Mouse (Mus musculus): ENCODE results near the gene Defa17. TPM values are rescaled to one million over a fixed set of nuclear protein-coding genes. Genes with fewer than 3 reads are reported as not detected.
"Not testable (repeated sequence)": the region's sequence is repeated elsewhere in the genome, so short reads cannot be mapped to it uniquely, and the experiment has no call there.

Defa17 gene
- not detected in 2 replicates for polyA plus RNA-seq (2014; fragmentation: Nextera tagmentation; extraction: Ambion mirVana)

- not testable (repeated sequence) for H3K36me3 ChIP-seq (ENCODE audit: control insufficient read depth, insufficient read depth, low read length); DNase-seq (ENCODE audit: low spot score); H3K9ac ChIP-seq (ENCODE audit: low read length); H3K27ac ChIP-seq (replicated peaks; ENCODE audit: low read depth, low read length); H3K4me2 ChIP-seq (ENCODE audit: low read depth, severe bottlenecking); ATAC-seq (ENCODE audit: insufficient number of reproducible peaks, low FRiP score, low TSS enrichment, low read depth); H3K27me3 ChIP-seq (ENCODE audit: control insufficient read depth, insufficient read depth, low read length); H3K4me1 ChIP-seq (ENCODE audit: control insufficient read depth, insufficient read depth, low read length); H3K9me3 ChIP-seq (ENCODE audit: control insufficient read depth, low read length); H3K4me3 ChIP-seq (ENCODE audit: low read depth, low read length)
- no CpG with 5 or more reads among the region's 2 CpGs for WGBS
These were observed at the start of gene Defa17 for GRCm38 (mm10) chr8:21655480-21655879. Gene Defa17, plus strand, starts transcription at chr8:21655780.

- not testable (repeated sequence) for ATAC-seq (ENCODE audit: insufficient number of reproducible peaks, low FRiP score, low TSS enrichment, low read depth); H3K9ac ChIP-seq (ENCODE audit: low read length); H3K27me3 ChIP-seq (ENCODE audit: control insufficient read depth, insufficient read depth, low read length); H3K9me3 ChIP-seq (ENCODE audit: control insufficient read depth, low read length); DNase-seq (ENCODE audit: low spot score); H3K4me1 ChIP-seq (ENCODE audit: control insufficient read depth, insufficient read depth, low read length); H3K4me3 ChIP-seq (ENCODE audit: low read depth, low read length); H3K36me3 ChIP-seq (ENCODE audit: control insufficient read depth, insufficient read depth, low read length); H3K27ac ChIP-seq (replicated peaks; ENCODE audit: low read depth, low read length); H3K4me2 ChIP-seq (ENCODE audit: low read depth, severe bottlenecking)
- WGBS: no CpG with 5 or more reads among the region's 1 CpGs
These were observed 37.7 kb upstream of the Defa17 start, which contains the start of gene Defa26 for GRCm38 (mm10) chr8:21617883-21618282. Gene Defa26, plus strand, starts transcription at chr8:21618183.

- H3K36me3 ChIP-seq (ENCODE audit: control insufficient read depth, insufficient read depth, low read length); H3K9me3 ChIP-seq (ENCODE audit: control insufficient read depth, low read length); H3K9ac ChIP-seq (ENCODE audit: low read length); ATAC-seq (ENCODE audit: insufficient number of reproducible peaks, low FRiP score, low TSS enrichment, low read depth); H3K4me1 ChIP-seq (ENCODE audit: control insufficient read depth, insufficient read depth, low read length); H3K27ac ChIP-seq (replicated peaks; ENCODE audit: low read depth, low read length); H3K27me3 ChIP-seq (ENCODE audit: control insufficient read depth, insufficient read depth, low read length); H3K4me3 ChIP-seq (ENCODE audit: low read depth, low read length); DNase-seq (ENCODE audit: low spot score); H3K4me2 ChIP-seq (ENCODE audit: low read depth, severe bottlenecking): not testable (repeated sequence)
- WGBS: 100% methylated on average over 1 of the region's 1 CpGs
These were observed 9.9 kb downstream of the Defa17 start, which contains the start of gene Defa34 for GRCm38 (mm10) chr8:21665497-21665896. Gene Defa34, plus strand, starts transcription at chr8:21665797.

GRCm38 (mm10) chr8:21703545-21703944 lies 48.0 kb downstream of the Defa17 start, which contains the start of gene AY761184:
Gene AY761184, minus strand, starts transcription at chr8:21703645.
- H3K9ac ChIP-seq (ENCODE audit: low read length); H3K9me3 ChIP-seq (ENCODE audit: control insufficient read depth, low read length); H3K4me2 ChIP-seq (ENCODE audit: low read depth, severe bottlenecking); H3K36me3 ChIP-seq (ENCODE audit: control insufficient read depth, insufficient read depth, low read length); H3K4me3 ChIP-seq (ENCODE audit: low read depth, low read length); H3K27ac ChIP-seq (replicated peaks; ENCODE audit: low read depth, low read length); ATAC-seq (ENCODE audit: insufficient number of reproducible peaks, low FRiP score, low TSS enrichment, low read depth); H3K27me3 ChIP-seq (ENCODE audit: control insufficient read depth, insufficient read depth, low read length); DNase-seq (ENCODE audit: low spot score); H3K4me1 ChIP-seq (ENCODE audit: control insufficient read depth, insufficient read depth, low read length): not testable (repeated sequence)
- 75% methylated on average over 2 of the region's 2 CpGs for WGBS

Other genes with a start within 250 kb of the Defa17 start
- not detected in 2 replicates for gene Defa36, start 228.4 kb upstream of the Defa17 start, polyA plus RNA-seq (2014; fragmentation: Nextera tagmentation; extraction: Ambion mirVana)
- not detected in 2 replicates for gene Gm7849, start 199.2 kb upstream of the Defa17 start, polyA plus RNA-seq (2014; fragmentation: Nextera tagmentation; extraction: Ambion mirVana)
- not detected in 2 replicates for gene Defa20, start 146.5 kb upstream of the Defa17 start, polyA plus RNA-seq (2014; fragmentation: Nextera tagmentation; extraction: Ambion mirVana)
- not detected in 2 replicates for gene Defa32, start 126.7 kb upstream of the Defa17 start, polyA plus RNA-seq (2014; fragmentation: Nextera tagmentation; extraction: Ambion mirVana)
- gene Defa37, start 90.4 kb upstream of the Defa17 start, polyA plus RNA-seq (2014; fragmentation: Nextera tagmentation; extraction: Ambion mirVana): not detected in 2 replicates
- not detected in 2 replicates for gene Defa28, start 72.8 kb upstream of the Defa17 start, polyA plus RNA-seq (2014; fragmentation: Nextera tagmentation; extraction: Ambion mirVana)
- not detected in 2 replicates for gene Gm7861, start 61.3 kb upstream of the Defa17 start, polyA plus RNA-seq (2014; fragmentation: Nextera tagmentation; extraction: Ambion mirVana)
- gene Defa26, start 37.6 kb upstream of the Defa17 start, polyA plus RNA-seq (2014; fragmentation: Nextera tagmentation; extraction: Ambion mirVana): not detected in 2 replicates
- not detected in 2 replicates for gene Defa34, start 10.0 kb downstream of the Defa17 start, polyA plus RNA-seq (2014; fragmentation: Nextera tagmentation; extraction: Ambion mirVana)
- gene AY761184, start 47.9 kb downstream of the Defa17 start, polyA plus RNA-seq (2014; fragmentation: Nextera tagmentation; extraction: Ambion mirVana): not detected in 2 replicates
- not detected in 2 replicates for gene Defa24, start 78.7 kb downstream of the Defa17 start, polyA plus RNA-seq (2014; fragmentation: Nextera tagmentation; extraction: Ambion mirVana)
- not detected in 2 replicates for gene Defb50, start 167.8 kb downstream of the Defa17 start, polyA plus RNA-seq (2014; fragmentation: Nextera tagmentation; extraction: Ambion mirVana)
- gene Defb2, start 184.1 kb downstream of the Defa17 start, polyA plus RNA-seq (2014; fragmentation: Nextera tagmentation; extraction: Ambion mirVana): not detected in 2 replicates
- not detected in 2 replicates for gene Defb10, start 203.1 kb downstream of the Defa17 start, polyA plus RNA-seq (2014; fragmentation: Nextera tagmentation; extraction: Ambion mirVana)
- gene Defb9, start 229.6 kb downstream of the Defa17 start, polyA plus RNA-seq (2014; fragmentation: Nextera tagmentation; extraction: Ambion mirVana): not detected in 2 replicates

Data from limb, embryonic 11.5 days (tissue).